Mouse (Mus musculus) midbrain, embryonic 11.5 days (tissue): Measurements from ENCODE around the gene Nlrp1b. TPM values are rescaled to one million over a fixed set of nuclear protein-coding genes. Genes with fewer than 3 reads are reported as not detected.

Experiments used
- ATAC-seq: fragments of 200-750 bp; cut with Nextera tagmentation; 2 replicates; pipeline ENCODE4 v1.8.0; 2017; ENCODE audit warnings: moderate TSS enrichment, moderate library complexity; ENCODE audit not compliant: low FRiP score
- DNase-seq: peaks from one replicate; pipeline ENCODE4 v3.0.0; 2015; ENCODE audit warnings: low spot score; ENCODE audit errors: missing footprints
- H3K27ac ChIP-seq: fragments of 300-500 bp; sonication (generic); 2 replicates; pipeline ENCODE4 v1.5.1; 2014; ENCODE audit warnings: low read depth, low read length
- H3K27me3 ChIP-seq: fragments of 300-500 bp; sonication (generic); 2 replicates; pipeline ENCODE4 v1.6.1; 2014; ENCODE audit warnings: mild to moderate bottlenecking, low read length, moderate library complexity, mixed read lengths; ENCODE audit not compliant: control insufficient read depth, insufficient read depth
- H3K36me3 ChIP-seq: fragments of 300-500 bp; sonication (generic); 2 replicates; pipeline ENCODE4 v1.6.1; 2014; ENCODE audit warnings: mild to moderate bottlenecking, low read length, moderate library complexity, mixed read lengths; ENCODE audit not compliant: control insufficient read depth, insufficient read depth
- H3K4me1 ChIP-seq: fragments of 300-500 bp; sonication (generic); 2 replicates; pipeline ENCODE4 v1.6.1; 2014; ENCODE audit warnings: low read length; ENCODE audit not compliant: control insufficient read depth, insufficient read depth
- H3K4me2 ChIP-seq: fragments of 300-500 bp; sonication (generic); 2 replicates; pipeline ENCODE4 v1.6.1; 2014; ENCODE audit warnings: mild to moderate bottlenecking, moderate library complexity
- H3K4me3 ChIP-seq: fragments of 300-500 bp; sonication (generic); 2 replicates; pipeline ENCODE4 v1.5.1; 2014; ENCODE audit warnings: low read depth, low read length
- H3K9ac ChIP-seq: fragments of 300-500 bp; sonication (generic); 2 replicates; pipeline ENCODE4 v1.6.1; 2014; ENCODE audit warnings: low read length
- H3K9me3 ChIP-seq: fragments of 300-500 bp; sonication (generic); 2 replicates; pipeline ENCODE4 v1.6.1; 2016; ENCODE audit warnings: low read length; ENCODE audit not compliant: control insufficient read depth
- WGBS: fragments of 180-500 bp; shearing (Covaris S2); extraction: QIAGEN DNeasy Blood & Tissue Kit; methylation state at CpG from one replicate; pipeline ENCODE4 v1.1.7; 2014; 5-methylcytosine and 5-hydroxymethylcytosine counted together
- polyA plus RNA-seq: library from polyadenylated mRNA; unstranded; fragments of >200 nt; fragmentation: Nextera tagmentation; extraction: Ambion mirVana; gene quantifications from 2 replicates; pipeline ENCODE4 v1.2.1, GENCODE M21; 2014

Nlrp1b gene
- polyA plus RNA-seq, 1 experiment from 2014 or later: not detected

- no peak for ATAC-seq
These were observed 75.3 kb downstream of the Nlrp1b start for GRCm38 (mm10) chr11:71155272-71155671.

GRCm38 (mm10) chr11:71144661-71145060 lies 85.9 kb downstream of the Nlrp1b start, which contains the start of gene Nlrp1a:
TSS of gene Nlrp1a (minus strand) at chr11:71144704.
- Histone ChIP-seq H3K4me3 (no peak within 1 kb of the TSS), H3K4me2 (no peak within 1 kb of the TSS), H3K9ac (no peak within 1 kb of the TSS), H3K4me1 (no peaks in the 10 kb centered on the region), H3K27me3 (no peaks in the 10 kb centered on the region), H3K36me3 (no peaks in the 10 kb centered on the region), H3K27ac (no peak within 1 kb of the TSS), H3K9me3 (no peaks in the 10 kb centered on the region)
- 84% methylated on average over 3 of the region's 3 CpGs for WGBS
- no peak for ATAC-seq
- no peak for DNase-seq

More at GRCm38 (mm10) chr11:71155272-71155671, 75.3 kb downstream of the Nlrp1b start:
- Histone ChIP-seq H3K9me3 (no peaks in the 10 kb centered on the region), H3K4me2 (no peak overlapping the region), H3K27me3 (no peaks in the 10 kb centered on the region), H3K4me1 (no peaks in the 10 kb centered on the region), H3K4me3 (no peak overlapping the region), H3K27ac (no peak overlapping the region), H3K36me3 (no peaks in the 10 kb centered on the region), H3K9ac (no peak overlapping the region)
- DNase-seq: no peak
- 93% methylated on average over 1 of the region's 1 CpGs for WGBS

- Histone ChIP-seq H3K9ac (no peak overlapping the region), H3K27ac (no peak overlapping the region), H3K4me2 (no peak overlapping the region), H3K27me3 (no peaks in the 10 kb centered on the region), H3K4me3 (no peak overlapping the region), H3K9me3 (no peaks in the 10 kb centered on the region), H3K4me1 (no peaks in the 10 kb centered on the region), H3K36me3 (no peaks in the 10 kb centered on the region)
- WGBS: 80% methylated on average over 1 of the region's 1 CpGs
- ATAC-seq (no peak), DNase-seq (no peak)
These were observed 88.5 kb downstream of the Nlrp1b start for GRCm38 (mm10) chr11:71142031-71142430.

GRCm38 (mm10) chr11:71107128-71107527 lies 123.4 kb downstream of the Nlrp1b start:
- no peak overlapping the region for H3K27ac ChIP-seq
- H3K9ac ChIP-seq: no peak overlapping the region
- H3K4me3 ChIP-seq: no peak overlapping the region
- no peaks in the 10 kb centered on the region for H3K36me3 ChIP-seq
- DNase-seq (no peak), ATAC-seq (no peak)
- H3K4me1 ChIP-seq: no peaks in the 10 kb centered on the region
- H3K27me3 ChIP-seq: no peaks in the 10 kb centered on the region
- WGBS: 82% methylated on average over 2 of the region's 2 CpGs
- H3K9me3 ChIP-seq: no peaks in the 10 kb centered on the region
- H3K4me2 ChIP-seq: no peak overlapping the region

GRCm38 (mm10) chr11:71106261-71107021 lies 124.1 kb downstream of the Nlrp1b start:
- Histone ChIP-seq H3K9me3 (no peaks in the 10 kb centered on the region), H3K9ac (no peak overlapping the region), H3K4me3 (no peak overlapping the region), H3K4me2 (no peak overlapping the region), H3K36me3 (no peaks in the 10 kb centered on the region), H3K27me3 (no peaks in the 10 kb centered on the region), H3K4me1 (no peaks in the 10 kb centered on the region), H3K27ac (no peak overlapping the region)
- no peak for DNase-seq
- ATAC-seq: no peak

GRCm38 (mm10) chr11:71103931-71104330 lies 126.6 kb downstream of the Nlrp1b start:
- H3K4me3 ChIP-seq: no peak overlapping the region
- DNase-seq (no peak), ATAC-seq (no peak)
- no peaks in the 10 kb centered on the region for H3K4me1 ChIP-seq
- H3K9me3 ChIP-seq: no peaks in the 10 kb centered on the region
- no peak overlapping the region for H3K4me2 ChIP-seq
- H3K27ac ChIP-seq: no peak overlapping the region
- no peaks in the 10 kb centered on the region for H3K27me3 ChIP-seq
- H3K36me3 ChIP-seq: no peaks in the 10 kb centered on the region
- H3K9ac ChIP-seq: no peak overlapping the region

Other genes starting within 250 kb of the Nlrp1b start
- 246 and 255 TPM in 2 replicates for gene C1qbp, start 247.7 kb downstream of the Nlrp1b start, polyA plus RNA-seq
- gene Dhx33, start 226.3 kb downstream of the Nlrp1b start, polyA plus RNA-seq: 15.9 and 16.5 TPM in 2 replicates
- 56.8 and 57.5 TPM in 2 replicates for gene Mis12, start 211.1 kb downstream of the Nlrp1b start, polyA plus RNA-seq
- gene Derl2, start 210.9 kb downstream of the Nlrp1b start, polyA plus RNA-seq: 42.0 and 45.3 TPM in 2 replicates
- gene 6330403K07Rik, start 197.2 kb downstream of the Nlrp1b start, polyA plus RNA-seq: 114 TPM in 2 replicates
- 0.10 and 0.19 TPM in 2 replicates for gene Nlrp1a, start 86.0 kb downstream of the Nlrp1b start, polyA plus RNA-seq